Mouse (Mus musculus) kidney, postnatal 36 days (tissue): ENCODE results near the gene Bax.

Source experiments
- DNase-seq, 2 experiments: peaks; one replicate each; pipeline ENCODE4 v3.0.0; 2021 to 2022; ENCODE audit warnings: mixed read lengths in 2 of 2

Bax gene

GRCm38 (mm10) chr7:45413864-45414739 lies 52.6 kb downstream of the Bax start:
- DNase-seq = peak in 1 of 2 experiments; percentile 27

GRCm38 (mm10) chr7:45413113-45413863 lies 53.4 kb downstream of the Bax start, which contains the start of gene Ntf5:
TSS of gene Ntf5 (plus strand) at chr7:45413695.
- DNase-seq = peak; percentile 20 to 55

GRCm38 (mm10) chr7:45412421-45412820 lies 54.3 kb downstream of the Bax start:
- DNase-seq = no peak
